Mouse (Mus musculus): ENCODE results near the gene Ccdc90b. TPM values are rescaled to one million over a fixed set of nuclear protein-coding genes. Genes with fewer than 3 reads are reported as not detected.

The Ccdc90b gene
- total and polyA plus RNA-seq, 3 experiments = not detected

DNA sequence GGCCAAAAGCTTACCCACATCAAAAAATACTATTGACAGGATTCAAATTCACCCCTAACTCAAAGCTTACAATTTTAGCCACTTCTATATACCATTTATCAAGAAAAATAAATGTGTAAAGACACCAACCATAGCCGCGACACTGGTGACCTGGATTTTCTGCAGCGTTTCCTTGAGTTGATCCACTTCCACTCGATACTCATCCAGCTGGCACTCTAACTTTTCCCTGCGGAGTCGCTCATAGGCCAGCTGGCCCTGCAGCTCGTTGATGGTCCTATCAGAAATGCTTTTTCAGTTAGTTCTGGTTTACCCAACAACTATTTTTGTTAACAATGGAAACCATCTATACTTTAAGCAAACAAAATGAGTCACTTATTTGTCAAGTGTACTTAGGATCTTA lies 29.0 kb downstream of the Ccdc90b start:
- no peaks in the 10 kb centered on the region for H3K36me3 ChIP-seq (replicated peaks)
- TF ChIP-seq GATA2 (IDR thresholded peaks at IDR 0.05; ENCODE audit: borderline replicate concordance, low read depth, low read length) (no peak), POLR2AphosphoS5 (IDR thresholded peaks at IDR 0.05; ENCODE audit: insufficient replicate concordance, low read depth, low read length) (no peak), CTCF (IDR thresholded peaks at IDR 0.05; ENCODE audit: low read depth, low read length) (no peak), GATA1 (IDR thresholded peaks at IDR 0.05; ENCODE audit: borderline replicate concordance, low read length) (no peak), TAL1 (conservative IDR thresholded peaks at IDR 0.05; ENCODE audit: low read depth, low read length) (no peak)
- no peaks in the 10 kb centered on the region for H3K4me1 ChIP-seq (ENCODE audit: insufficient read depth, low read depth, low read length)
- ATAC-seq (ENCODE audit: extremely low read depth, insufficient number of reproducible peaks, low FRiP score, poor library complexity, severe bottlenecking) = no peak
- H3K9me3 ChIP-seq (replicated peaks) = no peaks in the 10 kb centered on the region
- H3K27me3 ChIP-seq (ENCODE audit: insufficient read depth, low read length) = no peaks in the 10 kb centered on the region; the same call in 1 of the 2 replicates
- no peak overlapping the region for H3K4me3 ChIP-seq (ENCODE audit: low read depth, low read length)
- no peak for DNase-seq (ENCODE audit: low spot score)

DNA sequence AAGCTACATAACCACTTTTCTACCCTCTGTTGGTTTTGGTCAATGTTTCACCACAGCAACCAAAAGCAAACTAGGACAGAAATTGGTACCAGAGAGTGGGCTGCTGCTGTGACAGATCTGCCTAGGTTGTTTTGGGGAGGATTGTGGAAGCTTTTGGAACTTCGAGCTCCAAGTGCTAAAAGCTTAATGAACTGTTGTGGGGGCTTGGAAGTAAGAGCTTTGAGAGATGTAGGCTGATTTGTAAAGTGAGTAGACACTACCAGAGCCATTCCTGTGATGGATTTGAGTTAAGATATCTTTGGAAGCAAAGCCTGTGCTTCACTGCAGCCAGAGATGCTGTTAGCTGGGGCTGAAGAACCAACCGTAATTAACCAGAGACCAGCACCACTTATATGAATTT lies 29.9 kb downstream of the Ccdc90b start:
- no peaks in the 10 kb centered on the region for H3K9me3 ChIP-seq (replicated peaks)
- H3K36me3 ChIP-seq (replicated peaks) = no peaks in the 10 kb centered on the region
- no peak for TF ChIP-seq CTCF (IDR thresholded peaks at IDR 0.05; ENCODE audit: low read depth, low read length)
- no peak for TF ChIP-seq TAL1 (conservative IDR thresholded peaks at IDR 0.05; ENCODE audit: low read depth, low read length)
- no peak for TF ChIP-seq GATA1 (IDR thresholded peaks at IDR 0.05; ENCODE audit: borderline replicate concordance, low read length)
- no peak for TF ChIP-seq GATA2 (IDR thresholded peaks at IDR 0.05; ENCODE audit: borderline replicate concordance, low read depth, low read length)
- no peak for TF ChIP-seq POLR2AphosphoS5 (IDR thresholded peaks at IDR 0.05; ENCODE audit: insufficient replicate concordance, low read depth, low read length)
- H3K27me3 ChIP-seq (ENCODE audit: insufficient read depth, low read length) = no peaks in the 10 kb centered on the region; the same call in 1 of the 2 replicates
- H3K4me1 ChIP-seq (ENCODE audit: insufficient read depth, low read depth, low read length) = no peaks in the 10 kb centered on the region
- H3K4me3 ChIP-seq (ENCODE audit: low read depth, low read length) = no peak overlapping the region
- DNase-seq (ENCODE audit: low spot score) (no peak), ATAC-seq (ENCODE audit: extremely low read depth, insufficient number of reproducible peaks, low FRiP score, poor library complexity, severe bottlenecking) (no peak)

DNA sequence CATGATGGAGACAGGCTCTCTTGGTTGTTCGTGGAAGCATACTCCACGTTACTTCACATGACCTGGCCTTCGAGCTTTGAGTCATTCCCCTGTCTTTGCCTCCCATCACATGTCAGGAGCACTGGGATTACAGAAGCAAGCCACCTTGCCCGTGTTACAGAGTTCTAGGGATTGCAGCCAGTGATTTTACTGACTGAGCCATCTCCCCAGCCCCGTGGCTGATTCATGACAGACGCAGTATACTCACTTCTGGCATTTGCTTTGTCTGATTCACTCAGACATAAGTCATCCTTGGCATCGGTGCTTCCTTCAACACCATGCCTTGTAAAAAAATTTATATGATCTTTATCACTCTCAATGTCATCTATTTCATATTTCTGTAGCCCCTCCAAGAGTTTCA lies 44.0 kb downstream of the Ccdc90b start:
- no peaks in the 10 kb centered on the region for H3K36me3 ChIP-seq (replicated peaks)
- no peak for TF ChIP-seq TAL1 (conservative IDR thresholded peaks at IDR 0.05; ENCODE audit: low read depth, low read length)
- no peak for TF ChIP-seq CTCF (IDR thresholded peaks at IDR 0.05; ENCODE audit: low read depth, low read length)
- TF ChIP-seq GATA1 (IDR thresholded peaks at IDR 0.05; ENCODE audit: borderline replicate concordance, low read length) = no peak
- no peak for TF ChIP-seq POLR2AphosphoS5 (IDR thresholded peaks at IDR 0.05; ENCODE audit: insufficient replicate concordance, low read depth, low read length)
- TF ChIP-seq GATA2 (IDR thresholded peaks at IDR 0.05; ENCODE audit: borderline replicate concordance, low read depth, low read length) = no peak
- H3K4me1 ChIP-seq (ENCODE audit: insufficient read depth, low read depth, low read length) = no peaks in the 10 kb centered on the region
- no peaks in the 10 kb centered on the region; the same call in 1 of the 2 replicates for H3K27me3 ChIP-seq (ENCODE audit: insufficient read depth, low read length)
- H3K4me3 ChIP-seq (ENCODE audit: low read depth, low read length) = no peak overlapping the region
- DNase-seq (ENCODE audit: low spot score) = no peak
- no peaks in the 10 kb centered on the region for H3K9me3 ChIP-seq (replicated peaks)
- no peak for ATAC-seq (ENCODE audit: extremely low read depth, insufficient number of reproducible peaks, low FRiP score, poor library complexity, severe bottlenecking)

DNA sequence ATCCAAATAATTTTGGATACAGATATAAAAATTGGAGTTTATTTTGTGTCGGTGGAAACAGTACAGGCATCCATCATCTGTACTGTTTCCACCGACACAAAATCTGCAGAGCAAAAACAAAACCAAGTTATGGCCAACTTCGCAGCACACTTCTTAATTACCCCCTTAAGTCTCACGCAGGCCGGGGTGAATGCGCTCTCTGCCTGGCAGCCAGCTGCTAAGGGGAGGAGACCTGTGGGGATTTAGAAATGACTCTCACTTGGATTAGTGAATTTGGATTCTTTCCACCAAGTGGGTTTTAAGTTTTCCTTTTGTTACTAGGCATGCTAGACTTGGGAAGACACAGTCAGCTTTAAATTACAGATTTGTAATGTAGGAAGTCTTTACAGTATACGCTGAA lies 49.9 kb downstream of the Ccdc90b start:
- H3K27me3 ChIP-seq (ENCODE audit: insufficient read depth, low read length) = no peaks in the 10 kb centered on the region; the same call in 1 of the 2 replicates
- H3K36me3 ChIP-seq (replicated peaks) = no peaks in the 10 kb centered on the region
- H3K9me3 ChIP-seq (replicated peaks) = no peaks in the 10 kb centered on the region
- H3K4me3 ChIP-seq (ENCODE audit: low read depth, low read length) = no peak overlapping the region
- H3K4me1 ChIP-seq (ENCODE audit: insufficient read depth, low read depth, low read length) = no peaks in the 10 kb centered on the region
- ATAC-seq (ENCODE audit: extremely low read depth, insufficient number of reproducible peaks, low FRiP score, poor library complexity, severe bottlenecking) (no peak), DNase-seq (ENCODE audit: low spot score) (no peak)
- no peak for TF ChIP-seq GATA2 (IDR thresholded peaks at IDR 0.05; ENCODE audit: borderline replicate concordance, low read depth, low read length)
- TF ChIP-seq CTCF (IDR thresholded peaks at IDR 0.05; ENCODE audit: low read depth, low read length) = no peak
- no peak for TF ChIP-seq TAL1 (conservative IDR thresholded peaks at IDR 0.05; ENCODE audit: low read depth, low read length)
- TF ChIP-seq POLR2AphosphoS5 (IDR thresholded peaks at IDR 0.05; ENCODE audit: insufficient replicate concordance, low read depth, low read length) = no peak
- TF ChIP-seq GATA1 (IDR thresholded peaks at IDR 0.05; ENCODE audit: borderline replicate concordance, low read length) = no peak

DNA sequence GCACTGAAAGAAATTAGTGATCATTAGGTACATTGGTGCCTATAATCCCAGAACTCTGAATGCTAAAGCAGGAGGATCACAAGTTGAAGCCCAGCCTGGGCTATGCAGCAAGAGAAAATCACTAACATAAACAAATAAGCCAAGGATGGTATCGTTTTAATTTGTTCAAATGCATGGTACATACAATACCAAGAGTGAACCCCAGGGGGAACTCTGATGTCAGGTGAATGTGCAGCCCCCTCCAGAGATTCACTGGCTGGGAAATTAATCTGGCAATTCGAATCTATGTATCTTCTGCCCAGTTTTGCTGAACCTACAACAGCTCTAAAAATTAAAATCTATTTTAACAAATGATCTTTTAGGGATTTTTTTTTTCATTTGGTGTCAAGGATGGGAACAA lies 63.5 kb downstream of the Ccdc90b start:
- Histone ChIP-seq H3K4me3 (ENCODE audit: low read depth, low read length) (no peak overlapping the region), H3K27me3 (ENCODE audit: insufficient read depth, low read length) (no peaks in the 10 kb centered on the region), H3K4me1 (ENCODE audit: insufficient read depth, low read depth, low read length) (no peaks in the 10 kb centered on the region), H3K9me3 (replicated peaks) (no peaks in the 10 kb centered on the region), H3K36me3 (replicated peaks) (no peaks in the 10 kb centered on the region)
- ATAC-seq (ENCODE audit: extremely low read depth, insufficient number of reproducible peaks, low FRiP score, poor library complexity, severe bottlenecking) = no peak
- TF ChIP-seq GATA1 (IDR thresholded peaks at IDR 0.05; ENCODE audit: borderline replicate concordance, low read length) (no peak), POLR2AphosphoS5 (IDR thresholded peaks at IDR 0.05; ENCODE audit: insufficient replicate concordance, low read depth, low read length) (no peak)
- DNase-seq (ENCODE audit: low spot score) = no peak

DNA sequence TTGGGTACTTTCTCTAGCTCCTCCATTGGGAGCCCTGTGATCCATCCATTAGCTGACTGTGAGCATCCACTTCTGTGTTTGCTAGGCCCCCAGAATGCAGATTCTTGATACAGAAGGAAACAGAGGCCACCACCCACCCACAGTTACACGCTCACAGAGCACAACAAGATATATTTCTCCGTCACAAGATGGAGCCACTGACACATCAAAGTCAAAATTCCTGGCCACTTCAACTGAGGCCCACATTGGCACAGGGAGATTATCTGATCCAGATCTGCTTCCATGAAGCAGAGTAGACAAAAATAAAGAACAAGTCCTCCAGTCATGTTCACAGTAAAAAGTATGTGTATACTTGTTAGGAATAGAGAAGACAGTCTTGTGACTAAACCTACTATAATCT lies 69.2 kb downstream of the Ccdc90b start:
- TF ChIP-seq TAL1 (conservative IDR thresholded peaks at IDR 0.05; ENCODE audit: low read depth, low read length) = no peak
- TF ChIP-seq POLR2AphosphoS5 (IDR thresholded peaks at IDR 0.05; ENCODE audit: insufficient replicate concordance, low read depth, low read length) = no peak
- no peak for TF ChIP-seq CTCF (IDR thresholded peaks at IDR 0.05; ENCODE audit: low read depth, low read length)
- no peak for TF ChIP-seq GATA1 (IDR thresholded peaks at IDR 0.05; ENCODE audit: borderline replicate concordance, low read length)
- TF ChIP-seq GATA2 (IDR thresholded peaks at IDR 0.05; ENCODE audit: borderline replicate concordance, low read depth, low read length) = no peak
- Histone ChIP-seq H3K4me3 (ENCODE audit: low read depth, low read length) (no peak overlapping the region), H3K4me1 (ENCODE audit: insufficient read depth, low read depth, low read length) (no peaks in the 10 kb centered on the region), H3K9me3 (replicated peaks) (no peaks in the 10 kb centered on the region), H3K27me3 (ENCODE audit: insufficient read depth, low read length) (peaks cover 11% of the 10 kb centered on the region), H3K36me3 (replicated peaks) (no peaks in the 10 kb centered on the region)
- ATAC-seq (ENCODE audit: extremely low read depth, insufficient number of reproducible peaks, low FRiP score, poor library complexity, severe bottlenecking) (0 out of 2 replicates have a peak, but pooled peaks have one; percentile 34), DNase-seq (ENCODE audit: low spot score) (no peak)

Other genes with a start within 250 kb of the Ccdc90b start
- gene Ankrd42, start 76.0 kb downstream of the Ccdc90b start, total RNA-seq (2014; fragmentation: Nextera tagmentation) = 1.1 and 2.2 TPM in 2 replicates
- gene Ankrd42, start 76.0 kb downstream of the Ccdc90b start, total RNA-seq (2017) = 0.66 and 1.0 TPM in 2 replicates
- gene Ankrd42, start 76.0 kb downstream of the Ccdc90b start, polyA plus RNA-seq (2012) = 0.43 and 0.44 TPM in 2 replicates
- gene Pcf11, start 108.8 kb downstream of the Ccdc90b start, total RNA-seq (2014; fragmentation: Nextera tagmentation) = 175 and 209 TPM in 2 replicates
- gene Pcf11, start 108.8 kb downstream of the Ccdc90b start, total RNA-seq (2017) = 80.6 and 89.9 TPM in 2 replicates
- 77.1 and 94.4 TPM in 2 replicates for gene Pcf11, start 108.8 kb downstream of the Ccdc90b start, polyA plus RNA-seq (2012)
- 3.4 and 4.4 TPM in 2 replicates for gene Rab30, start 180.5 kb downstream of the Ccdc90b start, total RNA-seq (2014; fragmentation: Nextera tagmentation)
- 1.1 and 1.6 TPM in 2 replicates for gene Rab30, start 180.5 kb downstream of the Ccdc90b start, total RNA-seq (2017)
- 0.01 and 0.08 TPM in 2 replicates for gene Rab30, start 180.5 kb downstream of the Ccdc90b start, polyA plus RNA-seq (2012)

Measured in G1E (cell line).